Mouse (Mus musculus) neutrophil, adult 5-6 weeks (primary cell): ENCODE results near the gene Mfsd4b1. TPM values are rescaled to one million over a fixed set of nuclear protein-coding genes. Genes with fewer than 3 reads are reported as not detected.
A peak's percentile ranks its signal among the peaks of the same experiment; 100 is the strongest.

ENCODE experiments used
- ATAC-seq: fragments of 151-379, 151-347 bp; 2 replicates; pipeline ENCODE4 v1.8.0; 2017; ENCODE audit warnings: mild to moderate bottlenecking, moderate TSS enrichment; ENCODE audit not compliant: insufficient number of reproducible peaks, poor library complexity, low FRiP score, severe bottlenecking; ENCODE audit errors: extremely low read depth
- total RNA-seq: library from RNA; stranded (forward); fragments of 200-1000 nt; gene quantifications from 2 replicates; pipeline ENCODE4 v1.2.3, GENCODE M21; 2017

The Mfsd4b1 gene
- total RNA-seq = not detected in 2 replicates

DNA sequence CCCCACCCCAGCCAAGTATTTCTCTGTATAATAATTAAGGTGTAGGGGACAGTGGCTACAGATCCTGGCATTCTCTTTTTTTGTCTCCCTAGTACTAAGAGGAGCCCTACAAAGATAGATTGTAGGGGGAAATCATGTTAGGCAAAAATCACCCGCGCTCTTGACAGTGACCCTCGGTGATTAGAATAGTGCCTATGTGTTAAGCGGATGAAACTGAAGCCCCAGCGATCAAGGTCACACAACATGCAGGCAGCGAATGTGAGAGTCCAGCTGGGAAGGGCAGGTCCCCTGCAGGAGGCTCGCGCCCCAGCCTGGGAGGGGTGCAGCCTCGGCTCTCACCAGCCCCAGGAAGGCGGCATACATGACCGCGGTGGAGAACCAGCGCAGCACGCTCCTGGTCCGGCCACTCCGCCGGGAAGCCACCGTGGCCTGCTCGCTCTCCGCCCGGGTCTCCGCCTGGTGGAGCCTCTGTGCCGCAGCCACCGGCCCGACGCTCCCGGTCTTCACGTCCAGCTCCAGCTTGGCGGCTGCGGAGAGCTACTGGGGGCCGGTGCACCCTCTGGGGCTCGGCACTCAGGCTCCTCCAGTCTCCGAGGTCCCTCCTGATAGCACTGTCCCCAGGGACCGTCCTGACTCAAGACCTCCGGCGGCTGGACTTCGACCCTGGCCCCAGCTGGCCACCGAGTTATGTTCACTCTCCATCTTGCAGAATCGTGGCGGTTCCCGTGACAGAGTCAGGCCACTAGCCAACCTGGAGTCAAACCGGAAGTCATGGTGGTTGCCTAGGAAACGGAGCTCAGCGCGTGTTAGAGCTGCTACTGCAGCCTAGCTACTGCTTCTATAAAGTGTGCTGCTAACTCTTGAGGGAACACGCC, at the start of gene Mfsd4b1:
TSS of gene Mfsd4b1 (minus strand) at position 715 of the 875 bp plus-strand sequence.
- peak; percentile 58; the same call in 1 of the 2 replicates for ATAC-seq

DNA sequence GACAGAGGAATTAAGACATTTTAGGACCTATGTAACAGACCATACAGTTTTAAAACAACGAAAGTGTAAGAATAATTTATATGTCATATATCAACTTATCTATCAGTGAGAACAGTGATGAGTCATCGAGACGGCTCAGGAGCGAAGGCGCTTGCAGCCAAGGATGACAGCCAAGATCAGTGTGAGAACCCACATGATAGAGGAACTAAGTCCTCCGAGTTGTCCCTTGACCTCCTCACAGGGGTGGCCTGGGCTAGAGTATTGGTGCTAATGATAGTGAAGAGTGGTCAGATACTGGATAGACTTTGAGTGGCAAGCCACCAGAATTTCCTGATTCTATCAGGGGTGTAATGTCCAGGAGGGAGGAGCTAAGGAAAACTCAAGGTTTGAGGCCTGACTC, 48.5 kb upstream of the Mfsd4b1 start:
- ATAC-seq = no peak

DNA sequence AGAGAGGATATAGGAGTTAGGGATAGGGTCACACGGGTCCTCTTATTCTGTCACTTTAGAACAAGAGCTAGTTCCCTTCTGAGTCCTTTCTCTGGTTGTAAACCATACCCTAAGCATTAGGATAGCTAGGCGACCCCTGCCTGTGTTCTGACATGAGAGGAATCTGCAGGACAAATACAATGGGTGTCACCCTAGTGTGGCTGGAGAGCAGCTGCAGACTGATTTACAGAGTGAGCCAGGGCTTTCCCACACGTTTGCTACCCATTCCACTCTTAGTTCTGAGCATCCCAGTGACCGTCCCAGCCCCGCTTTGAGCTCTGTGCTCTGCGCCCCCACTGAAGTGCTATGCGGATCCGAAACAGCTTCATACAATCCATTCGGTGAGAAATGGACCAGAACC, 45.6 kb upstream of the Mfsd4b1 start:
- ATAC-seq = no peak

DNA sequence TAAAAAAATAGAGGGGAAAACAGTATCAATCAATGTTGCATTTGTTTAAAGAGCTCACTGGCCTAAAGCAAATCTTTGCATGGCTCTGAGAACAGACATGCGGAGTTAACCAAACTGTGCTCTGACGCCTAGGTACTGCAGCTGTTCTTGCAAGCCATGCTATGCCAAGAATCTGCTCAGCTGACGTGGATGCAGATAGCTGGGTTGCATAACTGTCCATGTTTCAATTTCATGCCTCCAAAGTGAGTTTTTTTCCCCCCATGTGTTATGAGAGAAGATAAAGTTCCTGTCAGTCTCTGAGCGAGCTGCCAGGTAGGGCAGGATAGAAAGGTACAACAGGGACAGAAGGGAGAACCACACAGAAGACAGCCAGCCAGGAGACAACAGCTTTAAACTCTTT, 44.2 kb upstream of the Mfsd4b1 start:
- no peak for ATAC-seq

DNA sequence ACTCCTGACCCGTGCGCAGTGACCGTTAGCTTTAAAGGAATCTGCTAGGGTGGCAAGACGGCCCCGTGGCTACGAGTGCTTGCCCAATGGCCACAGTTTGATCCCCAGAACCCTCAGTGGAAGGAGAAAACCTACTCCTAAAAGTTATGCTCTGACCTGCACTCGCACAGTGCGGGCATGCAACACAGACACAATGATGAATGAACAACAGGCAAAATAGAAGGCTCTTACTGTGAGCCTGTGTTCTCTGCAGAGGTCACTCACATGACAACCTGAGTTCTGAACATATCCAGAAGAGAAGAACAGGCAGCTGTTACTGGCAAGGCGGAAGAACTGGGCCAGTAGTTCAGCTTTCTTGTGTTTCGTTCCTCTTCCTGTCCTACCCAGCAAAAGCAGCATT, 43.5 kb upstream of the Mfsd4b1 start:
- ATAC-seq = peak; percentile 34; the same call in 1 of the 2 replicates

DNA sequence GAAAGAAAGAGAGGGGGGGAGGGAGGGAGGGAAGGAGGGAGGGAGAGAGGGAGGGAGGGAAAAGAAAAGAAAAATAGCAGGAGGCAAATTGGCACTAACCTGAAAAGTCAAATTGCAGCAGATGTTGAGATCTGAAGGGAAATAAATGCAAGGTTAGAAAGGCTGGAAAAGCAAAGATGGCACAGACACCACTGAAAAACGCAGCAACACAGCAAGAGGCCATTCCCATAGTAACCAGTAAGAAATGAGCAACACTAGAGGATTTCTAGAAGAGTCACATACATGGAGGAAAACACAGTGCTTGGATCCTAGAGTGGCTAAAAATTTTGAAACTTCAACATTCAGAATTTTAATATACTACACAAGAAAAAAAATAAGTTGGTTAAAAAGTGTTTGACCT, 42.5 kb upstream of the Mfsd4b1 start:
- no peak for ATAC-seq

DNA sequence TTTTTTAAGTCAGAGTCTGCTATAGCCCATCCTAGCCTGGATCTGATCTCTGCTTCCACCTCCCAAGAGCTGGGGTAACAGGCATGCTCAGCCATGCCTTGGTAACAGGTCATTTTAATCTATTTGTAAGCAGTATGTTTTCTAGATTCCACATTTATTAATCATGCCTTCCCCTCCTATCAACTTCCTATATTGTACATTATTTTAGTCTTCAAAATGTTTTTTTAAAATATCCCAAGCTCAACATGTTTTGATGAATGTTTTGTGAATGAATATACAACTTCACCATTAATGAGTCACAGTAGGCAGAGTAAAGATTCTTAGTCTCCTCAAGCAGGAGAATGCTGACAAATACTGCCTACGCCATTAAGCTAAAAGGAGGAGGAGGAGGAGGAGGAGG, 42.0 kb upstream of the Mfsd4b1 start:
- ATAC-seq = no peak

DNA sequence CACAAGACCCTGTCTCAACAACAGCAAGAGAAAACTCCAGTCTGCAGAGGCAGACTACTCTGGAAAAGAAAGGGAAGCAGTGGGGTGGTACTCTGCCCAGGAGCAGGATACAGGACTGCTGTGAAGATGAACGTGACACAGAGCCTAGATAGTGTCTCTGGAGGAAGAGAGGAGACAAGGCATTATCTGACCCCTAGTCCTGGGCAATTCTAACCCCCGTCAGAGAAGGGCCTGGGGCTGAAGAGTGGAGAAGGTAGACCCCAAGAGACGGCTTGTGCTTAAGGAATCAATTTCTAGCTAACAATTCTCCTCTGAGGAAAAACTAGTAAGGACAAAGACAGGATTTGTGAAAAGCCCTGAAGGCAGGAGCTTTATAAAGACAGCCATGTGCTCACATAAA, 40.3 kb upstream of the Mfsd4b1 start:
- no peak for ATAC-seq

DNA sequence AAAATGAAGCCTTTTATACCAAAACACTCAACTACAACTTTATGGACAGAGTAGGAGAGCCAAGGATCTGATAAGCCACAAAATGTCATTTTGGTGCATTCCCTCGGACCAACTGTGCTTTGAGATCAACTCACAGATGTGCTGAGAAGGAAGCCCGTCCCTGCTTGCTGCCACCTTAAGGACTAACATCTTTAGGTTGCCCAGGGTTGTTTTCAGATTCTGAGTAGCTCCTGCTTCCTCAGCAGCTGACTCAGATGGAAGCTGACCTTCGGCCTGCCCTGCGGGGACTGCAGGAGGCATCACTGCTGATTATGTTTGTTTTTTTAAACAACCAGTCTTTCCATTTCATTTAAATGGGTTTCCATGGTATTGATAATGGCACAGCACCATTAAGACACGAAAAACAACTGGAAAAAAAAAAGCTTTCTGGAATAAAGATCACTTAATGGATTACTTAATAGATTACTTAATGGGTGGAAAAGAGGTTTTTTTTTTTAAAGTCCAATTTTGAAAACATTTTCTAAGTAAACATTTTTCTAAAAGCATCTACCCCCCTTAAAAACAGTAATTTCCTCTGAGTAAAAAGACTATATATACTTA, 38.3 kb upstream of the Mfsd4b1 start:
- no peak for ATAC-seq

DNA sequence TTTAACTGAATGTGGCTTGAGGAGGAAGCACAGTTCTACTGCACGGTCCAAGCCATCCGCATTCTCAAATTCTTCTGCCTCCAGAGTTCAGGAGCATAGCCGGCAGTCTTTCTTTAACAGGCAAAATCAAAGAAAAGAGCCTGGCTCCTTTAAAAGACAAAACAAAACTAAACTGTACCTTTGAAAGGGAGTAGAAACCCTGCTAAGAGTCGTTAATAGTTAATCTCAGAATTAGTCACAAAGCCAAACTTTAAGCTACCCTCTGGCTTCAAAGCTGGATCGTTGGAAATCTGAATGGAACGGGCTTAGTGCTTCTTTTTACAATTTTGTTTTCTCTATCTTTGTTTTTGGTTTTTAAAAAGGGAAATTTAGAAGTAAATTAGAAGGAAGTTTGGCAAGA, 37.7 kb upstream of the Mfsd4b1 start:
- ATAC-seq = no peak

DNA sequence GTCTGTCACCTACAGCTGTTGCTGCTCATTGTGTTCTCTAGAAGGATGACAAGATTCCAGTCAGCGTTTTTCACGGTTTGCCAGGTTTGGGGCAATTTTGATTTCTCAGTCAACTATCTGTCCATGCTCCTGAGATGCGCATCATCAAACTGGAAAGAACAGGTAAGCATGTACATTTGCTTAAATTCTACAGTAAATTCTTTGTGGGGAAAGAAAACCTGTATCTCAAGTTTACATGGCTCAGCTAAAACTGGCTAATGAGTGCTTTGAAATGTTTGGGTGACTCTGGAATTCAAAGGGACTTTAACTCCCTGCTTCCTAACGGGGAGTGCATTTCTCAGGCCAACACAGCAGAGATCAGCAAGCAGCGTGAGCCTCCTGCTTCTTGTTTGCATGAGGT, 36.9 kb upstream of the Mfsd4b1 start:
- no peak for ATAC-seq

DNA sequence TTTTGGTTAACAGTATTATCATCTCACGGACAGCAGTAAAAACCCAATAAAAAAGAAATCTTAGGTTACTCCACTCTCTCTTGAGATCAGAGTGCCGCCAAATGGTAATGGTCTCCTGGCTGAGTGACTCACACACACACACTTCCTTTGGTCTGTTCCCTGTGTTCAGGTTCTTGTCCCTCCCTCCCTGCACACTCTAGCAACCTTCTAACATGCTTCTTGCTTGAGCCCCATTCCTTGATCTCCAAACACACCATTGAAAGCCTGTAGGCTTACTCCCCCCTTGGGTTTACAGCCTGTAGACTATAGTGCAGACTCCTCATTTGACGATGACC, 33.7 kb upstream of the Mfsd4b1 start:
- no peak for ATAC-seq

DNA sequence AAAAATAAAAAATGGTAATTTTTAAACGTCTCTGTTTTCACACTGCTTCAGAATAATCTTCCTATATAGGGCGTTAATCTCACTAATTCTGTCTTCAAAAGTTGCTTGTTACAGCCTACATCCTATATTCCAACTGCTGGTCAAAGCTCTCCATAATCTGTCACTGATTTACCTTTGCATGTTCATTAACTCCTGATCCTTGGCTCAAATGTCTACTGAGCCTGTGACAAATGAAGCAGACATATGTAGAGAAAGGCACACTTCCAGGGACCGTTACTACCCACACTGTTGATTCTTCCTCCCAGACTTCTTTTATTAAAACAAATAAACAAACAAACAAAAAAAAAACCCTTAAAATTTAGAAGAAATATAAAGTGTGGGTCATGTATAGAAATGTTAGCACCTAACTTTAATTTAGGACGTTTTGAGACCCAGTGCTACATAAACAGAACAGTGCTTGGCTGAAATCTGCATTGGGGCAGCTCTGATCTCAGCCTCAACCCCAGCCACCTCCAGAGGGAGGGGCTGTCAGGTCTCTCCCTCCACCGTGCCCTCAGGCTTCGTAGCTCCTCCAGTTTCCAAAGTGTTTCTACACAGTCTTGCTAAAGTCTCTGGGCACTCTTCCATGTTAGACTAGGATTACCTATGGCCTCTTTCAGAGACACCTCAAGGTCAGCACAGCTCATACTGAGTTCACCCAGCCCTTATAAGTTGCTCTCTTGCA, 33.2 kb upstream of the Mfsd4b1 start:
- no peak for ATAC-seq

DNA sequence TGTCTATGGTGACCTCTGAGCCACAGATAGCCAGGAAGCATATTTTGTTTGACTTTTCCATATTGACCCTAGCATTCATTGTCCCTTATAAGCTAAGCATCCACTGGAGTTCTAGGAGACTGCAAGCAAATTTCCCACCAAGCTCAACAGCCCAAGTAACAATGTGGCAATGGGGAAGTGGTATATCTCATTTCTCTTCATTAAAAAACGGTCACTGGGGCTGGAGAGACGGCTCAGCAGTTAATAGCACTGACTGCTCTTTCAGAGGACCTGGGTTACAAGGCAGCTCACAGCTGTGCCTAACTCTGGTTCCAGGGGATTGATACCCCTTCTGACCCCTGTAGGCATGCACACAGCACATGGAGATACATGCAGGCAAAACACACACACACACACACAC, 32.5 kb upstream of the Mfsd4b1 start:
- ATAC-seq = no peak

DNA sequence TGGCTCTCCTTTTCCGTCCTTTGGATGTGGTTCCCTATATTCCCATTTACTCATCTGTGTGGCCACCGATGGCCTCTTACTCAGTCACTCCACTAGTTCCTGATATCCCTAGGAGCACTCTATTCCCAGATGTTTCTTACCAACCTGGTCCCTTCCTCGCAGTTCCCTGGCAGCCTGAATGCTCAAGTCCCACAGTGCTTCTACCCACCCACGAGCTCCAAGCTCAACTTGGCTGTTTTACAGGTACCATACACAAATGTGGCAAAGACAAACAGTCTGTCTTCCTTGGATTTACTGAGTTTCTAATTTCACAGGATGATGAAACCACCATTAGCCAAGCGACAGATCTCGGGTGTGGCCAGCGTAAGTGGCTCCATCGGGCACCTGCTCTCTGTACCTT, 29.4 kb upstream of the Mfsd4b1 start:
- no peak for ATAC-seq

DNA sequence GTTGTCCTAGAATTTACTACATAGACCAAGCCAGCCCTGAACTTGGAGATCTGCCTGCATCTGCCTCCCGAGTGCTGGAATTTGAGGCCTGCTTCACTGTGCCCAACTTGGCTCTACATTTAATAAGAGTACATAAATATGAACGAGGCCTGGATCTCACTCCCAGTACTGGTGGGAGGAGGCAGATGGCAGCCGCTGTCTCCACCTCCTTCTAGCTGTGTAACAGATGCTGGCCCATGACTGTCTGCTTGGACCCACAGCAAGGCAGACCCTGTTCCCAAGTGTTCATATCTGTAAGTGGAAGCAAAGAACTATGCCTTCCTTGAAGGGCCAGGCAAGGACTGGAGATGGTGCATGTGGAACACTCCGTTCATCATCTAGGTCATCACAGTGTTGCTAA, 28.8 kb upstream of the Mfsd4b1 start:
- ATAC-seq = no peak

DNA sequence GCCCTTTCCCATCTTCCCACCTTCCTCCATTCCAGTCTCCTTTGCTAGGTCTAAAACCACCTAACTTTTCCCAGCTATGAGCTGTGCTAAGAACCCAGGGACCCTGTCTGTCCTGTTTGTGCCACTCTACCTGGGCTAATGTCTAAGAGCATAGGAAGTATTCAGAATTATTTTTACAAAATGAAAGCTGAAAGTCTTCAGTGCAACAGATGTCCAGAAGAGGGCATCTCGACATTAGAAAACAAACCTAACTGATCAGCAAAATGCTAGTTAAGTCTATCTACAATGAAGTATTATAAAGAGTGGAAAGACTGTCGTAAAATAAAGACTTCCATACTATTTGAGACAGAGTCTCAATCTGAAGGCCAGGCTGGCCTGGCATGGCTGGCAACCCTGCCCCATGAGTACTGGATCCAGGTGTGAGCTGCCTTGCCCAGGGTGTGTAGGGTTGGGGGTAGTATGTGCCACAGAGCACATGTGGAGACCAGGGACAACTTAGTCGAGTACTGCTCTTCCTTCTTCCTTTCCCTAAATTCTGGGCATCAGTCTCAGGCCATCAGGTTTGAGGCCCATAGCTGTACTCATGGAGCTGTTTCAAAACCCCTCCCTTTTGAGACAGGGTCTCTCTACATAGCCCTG, 28.3 kb upstream of the Mfsd4b1 start:
- ATAC-seq = peak; percentile 70; the same call in 1 of the 2 replicates

DNA sequence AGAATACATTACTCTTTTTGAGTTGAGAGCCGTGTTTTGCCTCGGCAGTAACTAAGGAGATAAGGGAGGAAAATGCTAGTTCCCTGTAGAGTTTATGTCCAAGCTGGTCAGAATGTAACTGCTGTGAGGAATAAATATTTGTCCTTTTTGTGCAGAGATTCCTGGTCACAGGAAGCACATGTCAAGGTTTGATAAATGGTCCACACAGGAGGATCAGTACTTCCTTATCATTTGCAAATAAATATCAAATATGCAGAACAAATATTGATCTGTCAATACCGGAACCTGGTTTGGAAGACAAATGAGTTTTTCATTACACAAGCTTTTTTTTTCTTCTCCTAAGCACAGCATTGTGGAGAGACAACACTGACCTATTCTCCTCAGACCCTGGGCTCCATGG, 26.9 kb upstream of the Mfsd4b1 start:
- ATAC-seq = no peak

DNA sequence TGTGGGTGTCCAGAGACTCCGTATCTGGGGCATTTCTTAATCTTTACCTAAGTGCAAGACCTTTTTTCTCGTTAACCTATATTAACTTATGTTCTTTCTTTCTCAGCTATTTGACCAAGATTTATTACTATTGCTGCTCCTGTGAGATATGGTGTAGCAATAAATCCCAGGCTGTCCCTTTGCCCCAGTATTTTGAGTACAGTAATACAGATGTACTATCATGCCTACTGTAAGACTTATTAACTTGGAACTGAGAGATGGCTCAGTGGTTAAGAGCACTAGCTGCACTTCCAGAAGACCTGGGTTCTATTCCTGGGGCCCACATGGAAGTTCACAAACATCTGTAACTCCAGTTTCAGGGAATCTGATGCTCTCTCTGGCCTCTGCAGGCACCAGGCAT, 25.7 kb upstream of the Mfsd4b1 start:
- ATAC-seq = no peak

DNA sequence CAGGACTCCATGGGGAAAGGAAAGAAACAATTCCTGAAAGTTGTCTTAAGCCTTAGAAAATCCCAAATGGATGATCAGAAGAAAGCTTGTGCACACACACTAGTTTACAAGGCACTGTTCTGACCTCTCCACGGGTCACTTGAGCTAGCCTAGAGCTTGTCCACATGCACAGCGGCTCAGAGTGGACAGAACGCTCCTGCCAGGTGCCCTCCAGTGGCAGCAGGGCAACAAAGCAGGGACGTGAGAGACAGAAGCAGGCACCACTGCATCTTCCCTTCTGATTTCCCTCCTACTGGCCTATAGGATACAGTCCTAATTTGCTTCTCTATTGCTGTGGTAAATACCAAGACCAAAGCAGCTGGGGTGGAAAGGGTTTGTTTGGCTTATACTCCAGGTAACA, 16.3 kb upstream of the Mfsd4b1 start:
- no peak for ATAC-seq
